Mouse (Mus musculus): ENCODE results near the gene Ttyh2. TPM values are rescaled to one million over a fixed set of nuclear protein-coding genes. Genes with fewer than 3 reads are reported as not detected.

The Ttyh2 gene
- 31.6 and 40.7 TPM in 2 replicates for polyA plus RNA-seq (2015; fragmentation: Nextera tagmentation; extraction: Ambion mirVana)

GRCm38 (mm10) chr11:114675341-114675825 is at the start of gene Ttyh2:
TSS of gene Ttyh2 (plus strand) at chr11:114675431.
- WGBS, result 3% methylated on average over 35 of the region's 40 CpGs
- Histone ChIP-seq H3K4me2 (ENCODE audit: low read length) (peak within 1 kb of the TSS; percentile 89), H3K9me3 (ENCODE audit: control insufficient read depth, low read length) (no peaks in the 10 kb centered on the region), H3K4me1 (ENCODE audit: control insufficient read depth, insufficient read depth, low read depth, low read length) (peaks cover 29% of the 10 kb centered on the region), H3K27me3 (replicated peaks; ENCODE audit: control insufficient read depth, insufficient read depth, low read length) (peaks cover 10% of the 10 kb centered on the region), H3K27ac (ENCODE audit: low read depth, low read length) (peak within 1 kb of the TSS; percentile 78), H3K9ac (ENCODE audit: low read depth, low read length) (peak within 1 kb of the TSS; percentile 76), H3K4me3 (ENCODE audit: low read length) (peak within 1 kb of the TSS; percentile 58), H3K36me3 (ENCODE audit: control insufficient read depth, insufficient read depth, low read length) (peaks cover 25% of the 10 kb centered on the region)
- ATAC-seq, result peak; percentile 78

- Histone ChIP-seq H3K4me2 (ENCODE audit: low read length) (no peak overlapping the region), H3K36me3 (ENCODE audit: control insufficient read depth, insufficient read depth, low read length) (no peaks in the 10 kb centered on the region), H3K9ac (ENCODE audit: low read depth, low read length) (no peak overlapping the region), H3K27me3 (replicated peaks; ENCODE audit: control insufficient read depth, insufficient read depth, low read length) (0 out of 2 replicates have a peak, but pooled peaks cover 2% of the 10 kb centered on the region), H3K9me3 (ENCODE audit: control insufficient read depth, low read length) (peaks cover 4% of the 10 kb centered on the region; the same call in 1 of the 2 replicates), H3K4me3 (ENCODE audit: low read length) (no peak overlapping the region), H3K4me1 (ENCODE audit: control insufficient read depth, insufficient read depth, low read depth, low read length) (no peaks in the 10 kb centered on the region), H3K27ac (ENCODE audit: low read depth, low read length) (no peak overlapping the region)
- no peak for ATAC-seq
- 48% methylated on average over 13 of the region's 13 CpGs for WGBS
Measured at GRCm38 (mm10) chr11:114626071-114626690, 49.0 kb upstream of the Ttyh2 start.

- Histone ChIP-seq H3K9ac (ENCODE audit: low read depth, low read length) (no peak overlapping the region), H3K4me3 (ENCODE audit: low read length) (no peak overlapping the region), H3K4me2 (ENCODE audit: low read length) (no peak overlapping the region), H3K4me1 (ENCODE audit: control insufficient read depth, insufficient read depth, low read depth, low read length) (no peaks in the 10 kb centered on the region), H3K27ac (ENCODE audit: low read depth, low read length) (no peak overlapping the region), H3K27me3 (replicated peaks; ENCODE audit: control insufficient read depth, insufficient read depth, low read length) (0 out of 2 replicates have a peak, but pooled peaks cover 2% of the 10 kb centered on the region), H3K36me3 (ENCODE audit: control insufficient read depth, insufficient read depth, low read length) (no peaks in the 10 kb centered on the region), H3K9me3 (ENCODE audit: control insufficient read depth, low read length) (peaks cover 4% of the 10 kb centered on the region; the same call in 1 of the 2 replicates)
- 80% methylated on average over 6 of the region's 6 CpGs for WGBS
- no peak for ATAC-seq
Measured at GRCm38 (mm10) chr11:114627036-114627435, 48.2 kb upstream of the Ttyh2 start.

GRCm38 (mm10) chr11:114628032-114628431 is 47.2 kb upstream of the Ttyh2 start:
- H3K27me3 ChIP-seq (replicated peaks; ENCODE audit: control insufficient read depth, insufficient read depth, low read length), result 0 out of 2 replicates have a peak, but pooled peaks cover 2% of the 10 kb centered on the region
- no peak overlapping the region for H3K9ac ChIP-seq (ENCODE audit: low read depth, low read length)
- no peak for ATAC-seq
- H3K9me3 ChIP-seq (ENCODE audit: control insufficient read depth, low read length), result peaks cover 4% of the 10 kb centered on the region; the same call in 1 of the 2 replicates
- no peak overlapping the region for H3K27ac ChIP-seq (ENCODE audit: low read depth, low read length)
- H3K4me2 ChIP-seq (ENCODE audit: low read length), result no peak overlapping the region
- WGBS, result 76% methylated on average over 12 of the region's 12 CpGs
- H3K36me3 ChIP-seq (ENCODE audit: control insufficient read depth, insufficient read depth, low read length), result no peaks in the 10 kb centered on the region
- no peak overlapping the region for H3K4me3 ChIP-seq (ENCODE audit: low read length)
- H3K4me1 ChIP-seq (ENCODE audit: control insufficient read depth, insufficient read depth, low read depth, low read length), result no peaks in the 10 kb centered on the region

- H3K36me3 ChIP-seq (ENCODE audit: control insufficient read depth, insufficient read depth, low read length), result no peaks in the 10 kb centered on the region
- no peak overlapping the region for H3K4me3 ChIP-seq (ENCODE audit: low read length)
- ATAC-seq, result no peak
- no peak overlapping the region for H3K9ac ChIP-seq (ENCODE audit: low read depth, low read length)
- H3K4me1 ChIP-seq (ENCODE audit: control insufficient read depth, insufficient read depth, low read depth, low read length), result no peaks in the 10 kb centered on the region
- 80% methylated on average over 5 of the region's 5 CpGs for WGBS
- H3K27me3 ChIP-seq (replicated peaks; ENCODE audit: control insufficient read depth, insufficient read depth, low read length), result no peaks in the 10 kb centered on the region
- H3K4me2 ChIP-seq (ENCODE audit: low read length), result no peak overlapping the region
- peaks cover 4% of the 10 kb centered on the region; the same call in 1 of the 2 replicates for H3K9me3 ChIP-seq (ENCODE audit: control insufficient read depth, low read length)
- H3K27ac ChIP-seq (ENCODE audit: low read depth, low read length), result no peak overlapping the region
Measured at GRCm38 (mm10) chr11:114630044-114630443, 45.2 kb upstream of the Ttyh2 start.

GRCm38 (mm10) chr11:114632266-114632665 is 43.0 kb upstream of the Ttyh2 start:
- 68% methylated on average over 8 of the region's 8 CpGs for WGBS
- Histone ChIP-seq H3K9me3 (ENCODE audit: control insufficient read depth, low read length) (peaks cover 4% of the 10 kb centered on the region; the same call in 1 of the 2 replicates), H3K9ac (ENCODE audit: low read depth, low read length) (no peak overlapping the region), H3K4me3 (ENCODE audit: low read length) (no peak overlapping the region), H3K4me1 (ENCODE audit: control insufficient read depth, insufficient read depth, low read depth, low read length) (peaks cover 8% of the 10 kb centered on the region), H3K27ac (ENCODE audit: low read depth, low read length) (no peak overlapping the region), H3K27me3 (replicated peaks; ENCODE audit: control insufficient read depth, insufficient read depth, low read length) (no peaks in the 10 kb centered on the region), H3K4me2 (ENCODE audit: low read length) (no peak overlapping the region), H3K36me3 (ENCODE audit: control insufficient read depth, insufficient read depth, low read length) (no peaks in the 10 kb centered on the region)
- ATAC-seq, result no peak

- peaks cover 18% of the 10 kb centered on the region for H3K4me1 ChIP-seq (ENCODE audit: control insufficient read depth, insufficient read depth, low read depth, low read length)
- no peak overlapping the region for H3K9ac ChIP-seq (ENCODE audit: low read depth, low read length)
- H3K36me3 ChIP-seq (ENCODE audit: control insufficient read depth, insufficient read depth, low read length), result no peaks in the 10 kb centered on the region
- H3K4me2 ChIP-seq (ENCODE audit: low read length), result peak overlapping the region; percentile 46
- peak; percentile 82 for ATAC-seq
- H3K9me3 ChIP-seq (ENCODE audit: control insufficient read depth, low read length), result no peaks in the 10 kb centered on the region
- no peak overlapping the region for H3K27ac ChIP-seq (ENCODE audit: low read depth, low read length)
- no peak overlapping the region for H3K4me3 ChIP-seq (ENCODE audit: low read length)
- 2% methylated on average over 6 of the region's 6 CpGs for WGBS
- peaks cover 7% of the 10 kb centered on the region; the same call in 1 of the 2 replicates for H3K27me3 ChIP-seq (replicated peaks; ENCODE audit: control insufficient read depth, insufficient read depth, low read length)
Measured at GRCm38 (mm10) chr11:114636292-114636691, 38.9 kb upstream of the Ttyh2 start.

GRCm38 (mm10) chr11:114636727-114637505 is 38.3 kb upstream of the Ttyh2 start:
- ATAC-seq, result peak; percentile 43

More at GRCm38 (mm10) chr11:114636727-114637505, 38.3 kb upstream of the Ttyh2 start:
- 39% methylated on average over 35 of the region's 35 CpGs for WGBS
- Histone ChIP-seq H3K4me2 (ENCODE audit: low read length) (peak overlapping the region; percentile 46), H3K9me3 (ENCODE audit: control insufficient read depth, low read length) (no peaks in the 10 kb centered on the region), H3K4me3 (ENCODE audit: low read length) (no peak overlapping the region), H3K4me1 (ENCODE audit: control insufficient read depth, insufficient read depth, low read depth, low read length) (peaks cover 18% of the 10 kb centered on the region), H3K27ac (ENCODE audit: low read depth, low read length) (no peak overlapping the region; the same call in 1 of the 2 replicates), H3K27me3 (replicated peaks; ENCODE audit: control insufficient read depth, insufficient read depth, low read length) (peaks cover 7% of the 10 kb centered on the region; the same call in 1 of the 2 replicates), H3K9ac (ENCODE audit: low read depth, low read length) (no peak overlapping the region), H3K36me3 (ENCODE audit: control insufficient read depth, insufficient read depth, low read length) (no peaks in the 10 kb centered on the region)
